Mouse (Mus musculus) bone marrow, adult 2 months (tissue): ENCODE data around the gene Azgp1.

ENCODE experiments used
- CTCF ChIP-seq: fragments of 200-500 bp; IDR thresholded peaks from 2 replicates; pipeline ENCODE4 v1.5.1; 2011; ENCODE audit warnings: low read length, control low read depth; ENCODE audit not compliant: control insufficient read depth, insufficient read depth
- POLR2A ChIP-seq: fragments of 200-500 bp; IDR thresholded peaks from 2 replicates; pipeline ENCODE4 v1.6.1; 2011; ENCODE audit warnings: low read depth, mild to moderate bottlenecking, control low read depth, low read length, borderline replicate concordance; ENCODE audit not compliant: control insufficient read depth

- no peak for TF ChIP-seq POLR2A
- no peak for TF ChIP-seq CTCF
Observed at GRCm38 (mm10) chr5:137977291-137977690, 4.0 kb upstream of the Azgp1 start.
